Mouse (Mus musculus): ENCODE measurements around the gene Ctla2b. TPM values are rescaled to one million over a fixed set of nuclear protein-coding genes. Genes with fewer than 3 reads are reported as not detected.
"Not testable (repeated sequence)": the region's sequence is repeated elsewhere in the genome, so short reads cannot be mapped to it uniquely, and the experiment has no call there.

Gene Ctla2b
- polyA plus RNA-seq (2015; fragmentation: Nextera tagmentation; extraction: Ambion mirVana) = 1.2 and 1.8 TPM in 2 replicates

GRCm38 (mm10) chr13:60897328-60897727 lies at the start of gene Ctla2b:
Gene Ctla2b, minus strand, starts transcription at chr13:60897447.
- H3K27ac ChIP-seq (replicated peaks) = no peak within 1 kb of the TSS
- 86% methylated on average over 3 of the region's 3 CpGs for WGBS

DNA sequence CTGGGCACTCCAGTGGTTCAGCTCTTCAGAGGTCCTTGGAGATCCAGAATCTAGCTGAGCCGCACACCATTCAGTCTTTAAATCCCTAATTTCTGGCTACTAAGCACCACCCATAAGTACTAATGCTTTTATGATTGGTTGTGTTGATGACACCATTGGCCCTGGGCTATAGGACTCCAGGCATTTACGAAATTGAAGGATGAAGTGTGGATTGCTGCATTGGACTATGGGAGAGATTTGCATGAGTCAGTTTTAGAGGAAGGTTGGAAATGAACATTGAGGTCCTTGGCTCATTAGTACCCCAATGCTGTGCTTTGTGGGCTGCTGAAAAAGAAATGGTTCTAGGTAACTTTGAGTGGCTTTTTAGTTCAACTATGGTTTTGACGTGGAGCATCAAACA lies 44.6 kb upstream of the Ctla2b start, which contains the start of gene Tpbpa:
Gene Tpbpa (minus strand): TSS at position 101 of the 400 bp plus-strand sequence.
- H3K27ac ChIP-seq (replicated peaks); H3K4me3 ChIP-seq (replicated peaks); H3K36me3 ChIP-seq; H3K4me2 ChIP-seq; H3K27me3 ChIP-seq (replicated peaks); ATAC-seq (ENCODE audit: low FRiP score); H3K4me1 ChIP-seq; H3K9ac ChIP-seq (replicated peaks): not testable (repeated sequence)
- H3K9me3 ChIP-seq (replicated peaks) = peaks cover 11% of the 10 kb centered on the region; the same call in 1 of the 2 replicates
- WGBS = 78% methylated on average over 3 of the region's 3 CpGs

More at GRCm38 (mm10) chr13:60897328-60897727, at the start of gene Ctla2b:
- Histone ChIP-seq H3K9ac (replicated peaks) (no peak within 1 kb of the TSS), H3K4me2 (no peak within 1 kb of the TSS), H3K4me3 (replicated peaks) (no peak within 1 kb of the TSS), H3K9me3 (replicated peaks) (no peaks in the 10 kb centered on the region), H3K4me1 (no peaks in the 10 kb centered on the region), H3K27me3 (replicated peaks) (no peaks in the 10 kb centered on the region), H3K36me3 (no peaks in the 10 kb centered on the region)
- ATAC-seq (ENCODE audit: low FRiP score) = no peak

DNA sequence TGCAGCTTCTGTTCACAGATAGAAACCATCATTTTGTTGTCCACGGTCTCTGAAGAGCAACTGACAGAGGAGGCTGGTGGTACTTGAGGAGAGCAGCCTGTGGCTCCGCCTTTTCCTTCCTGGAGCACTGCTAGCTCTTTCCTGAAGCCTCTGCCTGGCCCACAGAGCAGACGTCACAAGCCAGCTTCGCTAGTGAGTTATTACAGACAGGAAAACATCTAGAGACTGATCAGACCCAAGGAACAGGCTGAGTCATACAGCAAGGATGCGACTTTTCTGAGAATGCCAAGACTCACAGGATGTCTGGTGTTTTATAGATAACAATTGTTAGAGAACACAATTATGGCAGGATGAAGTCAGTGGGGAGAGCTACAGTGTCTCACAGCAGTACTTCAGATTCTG lies 39.3 kb upstream of the Ctla2b start, which contains the start of the genes Gm49391 and Ctla2a:
Gene Gm49391 (minus strand): TSS at position 72 of the 402 bp plus-strand sequence.
Gene Ctla2a (minus strand): TSS at position 126 of the 402 bp plus-strand sequence.
- H3K27ac ChIP-seq (replicated peaks) = no peak within 1 kb of the TSS
- WGBS = 70% methylated on average over 5 of the region's 5 CpGs
- no peak for ATAC-seq (ENCODE audit: low FRiP score)

DNA sequence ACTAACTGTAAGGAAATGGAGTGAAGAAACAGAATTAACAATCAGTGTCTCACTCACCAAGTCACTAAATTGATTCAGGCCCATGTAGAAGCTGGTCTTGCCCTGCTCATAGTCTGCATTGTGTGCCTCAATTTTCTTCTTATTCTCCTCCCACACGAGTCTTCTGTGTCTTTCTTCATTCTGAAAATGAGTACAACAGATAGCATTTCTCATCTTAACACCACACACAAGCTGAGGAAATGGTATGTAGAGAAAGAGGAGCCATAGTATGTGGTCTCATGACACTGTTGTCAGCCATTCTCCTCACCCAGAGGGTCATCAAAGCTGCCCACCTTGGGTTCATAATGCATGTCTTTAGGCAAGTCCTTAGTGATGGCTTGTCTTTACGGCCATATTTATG lies 38.2 kb upstream of the Ctla2b start, which contains the start of gene Gm49393:
Gene Gm49393 (minus strand): TSS at position 101 of the 400 bp plus-strand sequence.
- H3K4me2 ChIP-seq; H3K4me3 ChIP-seq (replicated peaks); H3K27ac ChIP-seq (replicated peaks); H3K9me3 ChIP-seq (replicated peaks); H3K27me3 ChIP-seq (replicated peaks); H3K9ac ChIP-seq (replicated peaks); H3K4me1 ChIP-seq; H3K36me3 ChIP-seq; ATAC-seq (ENCODE audit: low FRiP score): not testable (repeated sequence)
- 71% methylated on average over 2 of the region's 2 CpGs for WGBS

More for the DNA sequence above, 39.3 kb upstream of the Ctla2b start, which contains the start of the genes Gm49391 and Ctla2a:
- Histone ChIP-seq H3K9me3 (replicated peaks) (no peaks in the 10 kb centered on the region), H3K27me3 (replicated peaks) (no peaks in the 10 kb centered on the region), H3K4me1 (no peaks in the 10 kb centered on the region), H3K4me3 (replicated peaks) (no peak within 1 kb of the TSS), H3K36me3 (no peaks in the 10 kb centered on the region), H3K4me2 (no peak within 1 kb of the TSS), H3K9ac (replicated peaks) (no peak within 1 kb of the TSS)

DNA sequence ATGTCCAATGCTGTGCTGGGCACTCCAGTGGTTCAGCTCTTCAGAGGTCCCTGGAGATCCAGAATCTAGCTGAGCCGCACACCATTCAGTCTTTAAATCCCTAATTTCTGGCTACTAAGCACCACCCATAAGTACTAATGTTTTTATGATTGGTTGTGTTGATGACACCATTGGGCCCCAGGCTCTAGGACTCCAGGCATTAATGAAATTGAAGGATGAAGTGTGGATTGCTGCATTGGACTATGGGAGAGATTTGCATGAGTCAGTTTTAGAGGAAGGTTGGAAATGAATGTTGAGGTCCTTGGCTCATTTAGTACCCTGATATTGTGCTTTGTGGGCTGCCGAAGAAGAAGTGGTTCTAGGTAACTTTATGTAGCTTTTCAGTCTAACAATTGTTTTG lies 7.5 kb upstream of the Ctla2b start, which contains the start of gene Tpbpb:
Gene Tpbpb (minus strand): TSS at position 101 of the 400 bp plus-strand sequence.
- H3K9me3 ChIP-seq (replicated peaks); H3K27me3 ChIP-seq (replicated peaks); H3K4me1 ChIP-seq; H3K36me3 ChIP-seq; ATAC-seq (ENCODE audit: low FRiP score); H3K4me2 ChIP-seq; H3K27ac ChIP-seq (replicated peaks); H3K9ac ChIP-seq (replicated peaks); H3K4me3 ChIP-seq (replicated peaks): not testable (repeated sequence)
- 93% methylated on average over 2 of the region's 2 CpGs for WGBS

DNA sequence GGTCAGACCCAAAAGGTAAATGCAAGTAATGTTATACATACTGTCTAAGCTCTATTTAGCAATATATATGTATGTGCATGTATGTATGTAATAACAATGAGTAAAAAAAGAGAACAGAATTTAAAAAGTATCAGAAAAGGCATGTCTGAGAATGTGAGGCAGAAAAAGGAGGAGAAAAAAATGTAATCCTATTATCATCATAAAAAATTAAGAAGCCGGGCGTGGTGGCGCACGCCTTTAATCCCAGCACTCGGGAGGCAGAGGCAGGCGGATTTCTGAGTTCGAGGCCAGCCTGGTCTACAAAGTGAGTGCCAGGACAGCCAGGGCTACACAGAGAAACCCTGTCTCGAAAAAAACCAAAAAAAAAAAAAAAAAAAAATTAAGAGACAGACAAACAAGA lies 453 bp downstream of the Ctla2b start, which contains the start of gene Gm49392:
Gene Gm49392 (minus strand): TSS at position 101 of the 400 bp plus-strand sequence.
- H3K9ac ChIP-seq (replicated peaks); H3K36me3 ChIP-seq; ATAC-seq (ENCODE audit: low FRiP score); H3K4me3 ChIP-seq (replicated peaks); H3K4me1 ChIP-seq; H3K4me2 ChIP-seq; H3K27ac ChIP-seq (replicated peaks); H3K27me3 ChIP-seq (replicated peaks); H3K9me3 ChIP-seq (replicated peaks): not testable (repeated sequence)
- WGBS = 96% methylated on average over 7 of the region's 8 CpGs

DNA sequence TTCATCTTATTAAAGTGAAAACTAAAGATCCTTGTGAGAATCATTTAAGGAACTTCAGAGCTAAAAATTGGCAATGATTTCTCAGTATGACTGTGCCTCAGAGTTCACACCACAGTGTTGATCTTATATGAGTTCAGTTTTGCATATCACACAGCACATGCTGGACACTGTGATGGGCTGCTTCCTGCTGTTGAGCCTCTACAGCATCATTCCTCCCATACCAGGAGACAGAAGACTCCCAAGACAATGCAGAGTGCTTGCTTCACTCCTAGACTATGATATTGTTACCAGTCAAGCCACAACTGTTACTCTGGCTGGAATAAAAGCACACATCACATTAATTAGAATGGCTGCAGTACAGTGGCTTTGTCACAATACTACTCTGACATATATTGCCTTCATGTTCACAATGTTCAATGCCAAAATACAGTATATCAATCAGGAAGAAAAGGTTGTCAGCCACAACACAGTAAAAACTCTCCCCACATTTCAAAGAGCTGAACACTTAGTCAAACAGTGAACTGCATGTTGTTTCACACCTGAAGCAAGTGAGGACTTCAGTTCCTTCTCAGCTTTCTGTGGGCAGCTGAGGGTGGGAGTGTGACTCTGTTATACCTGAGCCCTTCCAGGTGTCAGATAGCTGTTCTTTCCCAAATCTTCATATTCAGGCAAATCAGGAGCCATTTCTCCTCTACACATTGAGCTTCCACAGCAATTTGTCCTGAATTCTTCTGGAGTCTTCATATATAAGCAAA lies 1.7 kb downstream of the Ctla2b start:
- ATAC-seq (ENCODE audit: low FRiP score) = no peak
- Histone ChIP-seq H3K36me3 (no peaks in the 10 kb centered on the region), H3K4me3 (replicated peaks) (no peak overlapping the region), H3K9me3 (replicated peaks) (no peaks in the 10 kb centered on the region), H3K4me2 (no peak overlapping the region), H3K9ac (replicated peaks) (no peak overlapping the region), H3K27ac (replicated peaks) (no peak overlapping the region), H3K4me1 (no peaks in the 10 kb centered on the region), H3K27me3 (replicated peaks) (no peaks in the 10 kb centered on the region)

GRCm38 (mm10) chr13:60892301-60892700 lies 4.9 kb downstream of the Ctla2b start:
- Histone ChIP-seq H3K9me3 (replicated peaks) (no peaks in the 10 kb centered on the region), H3K4me1 (no peaks in the 10 kb centered on the region), H3K4me3 (replicated peaks) (no peak overlapping the region), H3K4me2 (no peak overlapping the region), H3K9ac (replicated peaks) (no peak overlapping the region), H3K27ac (replicated peaks) (no peak overlapping the region), H3K36me3 (no peaks in the 10 kb centered on the region), H3K27me3 (replicated peaks) (no peaks in the 10 kb centered on the region)
- 96% methylated on average over 1 of the region's 1 CpGs for WGBS
- no peak for ATAC-seq (ENCODE audit: low FRiP score)

GRCm38 (mm10) chr13:60864281-60864680 lies 33.0 kb downstream of the Ctla2b start, which contains the start of gene 4930486L24Rik:
Gene 4930486L24Rik, minus strand, starts transcription at chr13:60864475.
- ATAC-seq (ENCODE audit: low FRiP score) = no peak
- no peaks in the 10 kb centered on the region for H3K36me3 ChIP-seq
- H3K4me2 ChIP-seq = no peak within 1 kb of the TSS
- H3K4me1 ChIP-seq = no peaks in the 10 kb centered on the region
- H3K27me3 ChIP-seq (replicated peaks) = no peaks in the 10 kb centered on the region
- H3K9ac ChIP-seq (replicated peaks) = no peak within 1 kb of the TSS
- H3K9me3 ChIP-seq (replicated peaks) = no peaks in the 10 kb centered on the region
- 70% methylated on average over 1 of the region's 1 CpGs for WGBS
- H3K4me3 ChIP-seq (replicated peaks) = no peak within 1 kb of the TSS
- H3K27ac ChIP-seq (replicated peaks) = no peak within 1 kb of the TSS

DNA sequence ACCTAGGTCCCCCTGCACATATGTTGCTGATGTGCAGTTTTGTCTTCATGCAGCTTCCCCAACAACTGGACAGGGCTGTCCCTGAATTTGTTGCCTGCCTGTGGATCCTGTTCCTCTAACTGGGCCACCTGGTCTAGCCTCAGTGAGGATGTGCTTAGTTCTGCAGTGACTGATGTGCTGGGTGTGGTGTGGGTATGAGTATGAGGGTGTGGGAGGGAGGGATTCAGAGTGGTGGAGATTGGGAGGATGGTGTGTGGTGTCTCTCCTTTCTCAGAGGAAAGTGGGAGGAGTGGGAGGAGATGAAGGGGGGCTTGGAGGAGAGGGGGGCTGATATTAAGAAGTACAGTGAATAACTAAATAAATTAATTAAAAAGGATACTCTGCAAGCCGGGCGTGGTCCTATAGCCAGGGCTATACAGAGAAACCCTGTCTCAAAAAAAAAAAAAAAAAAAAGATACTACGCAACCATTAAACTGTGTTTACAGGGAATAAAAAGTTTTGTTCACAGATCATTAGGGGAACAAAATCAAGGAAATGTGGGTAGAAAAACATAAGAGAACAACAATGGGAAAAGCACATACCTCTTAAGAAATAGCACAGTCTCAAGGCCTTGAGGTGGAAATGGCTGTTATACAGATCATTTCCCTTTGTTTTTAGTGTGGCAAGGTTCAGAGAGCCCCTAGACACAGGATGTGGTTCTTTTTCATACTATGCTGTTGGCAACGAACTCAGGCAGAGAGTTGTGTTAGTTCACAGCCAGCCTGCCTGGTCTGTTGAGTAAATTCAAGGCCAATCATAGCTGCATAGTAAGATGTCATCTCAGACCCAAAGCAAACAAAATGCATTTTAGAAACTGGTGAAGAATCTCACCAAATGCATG lies 48.8 kb downstream of the Ctla2b start:
- Histone ChIP-seq H3K4me3 (replicated peaks) (no peak overlapping the region), H3K9ac (replicated peaks) (no peak overlapping the region), H3K27me3 (replicated peaks) (no peaks in the 10 kb centered on the region), H3K4me2 (no peak overlapping the region), H3K36me3 (no peaks in the 10 kb centered on the region), H3K9me3 (replicated peaks) (no peaks in the 10 kb centered on the region), H3K4me1 (no peaks in the 10 kb centered on the region), H3K27ac (replicated peaks) (no peak overlapping the region)
- ATAC-seq (ENCODE audit: low FRiP score) = no peak
- whole genome bisulfite sequencing = 87% methylated on average over 4 of the region's 4 CpGs

Measured in neural tube, embryonic 15.5 days (tissue).